Mouse (Mus musculus) 3134 (cell line): ENCODE data around the gene Dcp1b.

ENCODE experiments used
- DNase-seq: peaks from one replicate; pipeline ENCODE4 v3.0.0-alpha.2; 2011; ENCODE audit warnings: low spot score; ENCODE audit not compliant: insufficient read length; ENCODE audit errors: extremely low read depth

The Dcp1b gene

GRCm38 (mm10) chr6:119228861-119229603, 54.0 kb downstream of the Dcp1b start:
- DNase-seq: no peak

DNA sequence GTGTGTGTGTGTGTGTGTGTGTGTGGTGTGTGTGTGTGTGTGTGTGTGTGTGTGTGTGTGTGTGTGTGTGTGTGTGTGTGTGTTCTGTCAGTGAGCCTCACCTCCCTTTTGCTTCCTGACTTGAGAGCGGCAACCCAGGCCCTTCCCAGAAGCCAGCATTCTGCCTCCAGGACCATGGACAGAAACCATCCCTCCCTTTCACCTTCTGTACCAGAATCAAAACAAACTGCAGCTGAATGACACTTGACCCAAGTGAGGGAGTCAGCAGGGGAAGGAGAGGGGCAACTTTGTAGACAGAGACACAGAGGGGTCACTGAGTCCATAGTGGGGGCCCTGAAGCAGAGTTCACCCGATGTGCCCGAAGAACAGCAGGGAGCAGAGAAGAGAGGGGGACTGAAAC, 58.0 kb downstream of the Dcp1b start:
- no peak for DNase-seq

DNA sequence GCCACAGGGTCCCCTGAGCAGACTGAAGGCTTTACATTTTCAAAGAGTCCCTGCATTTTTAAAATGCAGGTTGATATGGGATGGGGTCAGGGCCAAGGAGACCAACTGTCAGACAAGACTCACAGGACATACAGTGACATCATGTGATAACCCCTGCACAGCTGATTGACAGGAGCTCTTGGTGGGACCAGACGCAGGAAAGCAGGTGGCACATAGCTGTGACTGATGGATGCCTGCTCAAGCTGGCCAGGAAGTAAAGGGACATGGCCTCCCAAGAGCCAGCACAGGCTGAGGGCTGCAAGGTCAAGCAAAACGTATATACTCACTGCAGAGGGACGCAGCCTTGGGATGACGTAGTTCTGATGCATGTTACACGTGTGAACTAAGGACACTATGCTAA, 60.4 kb downstream of the Dcp1b start:
- DNase-seq: no peak

- no peak for DNase-seq
These were observed 61.2 kb downstream of the Dcp1b start, which contains the start of gene Cacna2d4 for GRCm38 (mm10) chr6:119236241-119236640. Cacna2d4 (plus strand) TSS chr6:119236526.

DNA sequence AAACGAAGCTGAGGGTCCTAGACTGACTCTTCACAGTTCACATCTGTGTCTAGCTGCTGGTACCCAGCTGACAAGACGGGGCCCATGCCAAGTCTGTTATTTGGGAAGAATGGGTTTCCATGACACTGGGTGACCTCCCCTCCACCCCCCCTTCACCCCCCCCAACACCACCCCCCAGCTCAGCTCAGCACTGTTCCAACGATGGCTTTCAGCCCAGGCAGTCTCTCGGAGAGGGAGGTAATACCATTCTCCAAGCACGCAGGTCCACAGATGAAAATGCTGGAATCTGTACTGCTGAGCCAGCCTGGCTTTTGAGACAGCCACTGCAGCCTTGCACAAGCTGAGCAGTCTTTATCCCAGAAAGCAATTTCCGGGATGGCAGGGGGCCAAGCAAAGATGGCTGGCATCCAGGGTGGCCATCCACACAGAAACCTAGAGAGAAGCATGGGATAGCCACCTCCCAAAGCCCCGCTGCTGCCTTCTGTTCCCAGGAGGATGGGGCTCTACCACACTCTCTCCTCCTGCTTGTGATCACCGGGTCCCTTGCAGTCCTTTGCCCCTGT, 62.5 kb downstream of the Dcp1b start:
- no peak for DNase-seq

DNA sequence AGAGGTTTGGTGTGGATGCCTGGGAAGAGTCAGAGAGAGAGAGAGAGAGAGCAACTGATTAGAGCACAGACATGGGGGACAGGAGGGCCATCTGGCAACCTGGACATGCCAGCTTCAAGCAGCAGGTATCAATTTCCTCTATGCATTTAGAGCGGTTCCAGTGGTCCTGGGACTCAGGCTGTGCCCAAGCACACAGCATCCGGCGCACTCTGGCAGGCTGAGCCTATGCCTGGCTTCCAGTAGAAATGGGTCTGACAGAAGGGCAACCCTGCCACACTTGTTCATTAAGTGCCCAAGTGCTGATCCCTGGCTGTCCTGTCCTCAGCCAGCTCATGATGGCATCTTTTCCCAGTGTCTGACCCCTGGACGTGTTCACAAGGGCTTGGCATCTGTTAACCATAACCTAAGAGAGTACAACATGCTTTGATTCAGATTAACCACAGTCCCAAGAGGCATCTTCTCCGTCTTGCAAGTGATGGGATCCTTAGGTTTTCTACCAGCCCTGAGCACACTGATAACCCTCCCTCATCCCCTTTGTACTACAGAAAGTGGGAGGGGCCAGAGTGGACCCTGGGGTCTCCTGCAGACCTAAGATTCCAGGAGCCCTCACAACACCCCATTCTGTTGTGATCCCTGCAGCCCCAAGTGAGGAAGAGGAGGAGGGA, 64.4 kb downstream of the Dcp1b start:
- no peak for DNase-seq

DNA sequence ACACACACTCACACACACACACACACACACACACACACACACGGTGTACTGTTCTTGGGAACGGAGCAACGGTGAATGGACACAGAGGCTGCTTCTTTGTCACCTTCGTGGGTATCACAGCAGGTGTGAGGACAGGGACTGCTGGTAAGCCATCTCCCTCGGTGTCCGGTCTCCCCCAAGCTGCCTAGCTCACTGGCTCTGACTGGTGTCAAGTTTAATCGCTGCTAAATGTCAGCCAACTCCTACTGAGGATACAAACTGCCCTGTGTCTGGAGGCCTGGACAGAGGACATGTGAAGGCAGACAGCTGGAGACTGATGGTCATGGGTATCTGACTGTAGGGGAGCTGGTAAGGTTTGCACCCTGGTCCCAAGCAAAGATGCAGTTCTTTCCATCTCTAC, 65.2 kb downstream of the Dcp1b start:
- DNase-seq: no peak

DNA sequence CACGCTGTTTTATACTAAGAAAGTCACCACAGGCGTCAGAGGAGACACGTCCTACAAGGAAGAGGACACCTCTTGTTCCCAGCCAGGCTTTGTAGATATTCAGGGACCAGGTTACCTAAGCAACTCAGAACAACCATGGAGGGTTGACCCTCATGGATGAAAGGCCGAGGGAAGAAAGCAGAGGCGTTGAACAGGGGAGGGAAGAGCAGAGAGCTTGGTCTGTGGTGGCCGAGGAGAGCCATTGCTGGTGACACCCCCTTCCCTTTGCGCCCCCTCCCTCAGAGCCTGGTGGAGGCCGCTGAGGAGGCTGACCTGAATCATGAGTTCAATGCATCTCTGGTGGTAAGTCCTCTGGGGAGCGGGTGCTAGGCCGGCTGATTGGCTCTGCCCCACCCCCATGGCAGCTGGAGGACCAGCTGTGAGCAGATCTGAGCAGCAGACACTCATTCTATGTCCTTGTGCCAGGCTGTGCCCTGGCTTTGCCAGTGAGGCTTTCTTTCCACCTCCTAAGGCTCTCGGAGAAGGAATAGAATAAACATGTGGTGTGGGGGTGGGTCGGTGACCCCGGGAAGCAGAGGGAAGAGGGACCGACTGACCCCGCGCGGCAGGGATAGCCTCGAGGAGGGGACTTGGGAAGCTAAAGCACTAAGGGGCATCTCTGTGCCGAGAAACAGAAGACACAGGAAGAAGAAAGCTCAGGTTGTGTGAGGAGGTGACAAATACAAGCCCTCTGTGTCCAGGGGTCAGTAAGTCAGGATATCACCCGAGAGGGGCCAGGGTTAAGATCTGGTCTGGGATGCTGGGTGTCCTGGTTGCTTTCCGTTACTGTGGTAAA, 66.0 kb downstream of the Dcp1b start:
- DNase-seq: no peak

DNA sequence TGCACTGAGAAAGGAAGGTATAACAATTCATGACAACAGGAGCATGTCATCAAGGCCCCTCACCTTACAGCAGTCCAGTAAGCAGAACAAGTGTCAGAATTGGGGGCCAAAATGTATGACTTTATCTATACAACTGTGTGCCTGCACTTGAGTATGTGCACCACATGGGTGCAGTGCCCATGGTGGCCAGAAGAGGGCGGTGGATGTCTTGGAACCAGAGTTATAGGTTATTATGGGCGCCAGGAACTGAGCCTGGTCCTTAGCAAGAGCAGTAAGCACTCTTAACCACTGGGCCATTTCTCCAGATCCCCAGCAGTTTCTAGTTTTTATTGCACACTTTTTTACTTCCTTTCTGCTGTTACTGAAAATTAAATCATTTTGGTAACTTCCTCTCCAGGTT, 71.0 kb downstream of the Dcp1b start:
- no peak for DNase-seq

- no peak for DNase-seq
These were observed 73.5 kb downstream of the Dcp1b start for GRCm38 (mm10) chr6:119248578-119248977.

DNA sequence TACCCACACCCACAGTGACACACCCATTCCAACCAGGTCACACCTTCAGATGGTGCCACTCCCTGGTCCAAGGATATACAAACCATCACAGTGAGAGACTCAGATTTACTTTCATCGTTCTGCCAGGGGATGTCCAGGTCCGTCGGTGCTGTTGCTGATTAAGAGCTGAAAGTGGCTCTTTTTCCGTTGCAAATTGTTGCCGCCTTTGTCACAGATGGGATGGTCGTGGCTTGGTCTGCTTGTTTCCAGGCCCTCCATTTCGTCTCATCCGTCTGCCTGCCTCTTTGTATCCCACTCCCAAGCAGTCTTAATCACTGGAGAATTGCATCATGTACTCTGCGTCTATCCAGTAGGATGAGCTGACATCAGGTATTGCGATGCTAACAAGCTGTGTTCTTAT, 74.7 kb downstream of the Dcp1b start:
- no peak for DNase-seq

DNA sequence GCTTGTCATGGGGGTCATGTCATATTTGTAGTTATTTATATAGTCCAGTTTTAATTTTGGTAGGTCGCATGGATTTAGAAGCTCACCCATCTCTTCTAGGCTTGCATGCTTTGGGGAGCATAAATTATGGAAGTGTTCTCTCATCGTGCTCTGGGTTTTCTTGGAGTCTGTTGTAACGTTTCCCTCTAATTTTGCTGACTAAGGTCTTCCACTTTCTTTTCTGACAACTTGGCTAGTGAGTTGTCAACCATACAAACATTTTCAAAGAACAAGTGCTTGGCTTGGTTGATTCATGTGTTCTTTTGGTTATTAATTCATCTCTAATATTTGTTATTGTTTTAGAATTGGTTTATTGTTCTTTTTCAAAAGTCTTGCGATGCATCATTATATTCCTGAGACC, 76.7 kb downstream of the Dcp1b start:
- no peak for DNase-seq
